Mouse (Mus musculus): ENCODE measurements at regions not wholly inside any gene's neighbourhood (a gene's known extent, or its start where the extent isn't known, plus 50 kb on each side); places are given as distances from the start of the nearest gene placed in this dataset.

DNA sequence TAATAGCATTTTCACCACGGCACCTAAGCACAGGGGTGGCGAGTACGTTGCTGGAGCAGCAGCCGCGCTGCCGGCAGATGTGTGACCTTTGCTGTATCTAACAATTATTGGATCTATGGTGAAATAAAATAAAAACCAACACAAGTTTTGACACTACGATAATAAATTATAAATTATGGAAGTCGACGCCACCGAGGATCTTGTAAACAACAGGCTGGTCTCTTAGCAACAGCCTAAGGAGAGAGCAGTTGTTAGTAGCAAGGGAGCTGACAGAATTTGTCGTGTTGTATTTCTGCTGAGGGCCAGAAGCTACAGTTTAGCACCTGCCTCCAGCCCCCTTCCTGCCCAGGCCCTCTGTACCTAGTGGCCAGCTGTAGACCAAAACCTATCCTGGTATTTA, 535.8 kb upstream of the 3110018I06Rik start:
- Histone ChIP-seq H3K36me3 (ENCODE audit: control insufficient read depth, insufficient read depth, low read length, poor library complexity, severe bottlenecking) (no peaks in the 10 kb centered on the region), H3K27ac (ENCODE audit: insufficient read depth, low read depth, low read length, poor library complexity, severe bottlenecking) (no peak overlapping the region), H3K4me1 (ENCODE audit: control insufficient read depth in 2 of 2, insufficient read depth in 2 of 2, low read length in 2 of 2, poor library complexity in 1 of 2) (no peaks in the 10 kb centered on the region), H3K4me3 (ENCODE audit: insufficient read depth in 1 of 2, low read depth in 1 of 2, low read length in 2 of 2, poor library complexity in 1 of 2, severe bottlenecking in 1 of 2) (no peak overlapping the region), H3K9me3 (ENCODE audit: control insufficient read depth, insufficient read depth, low read depth, low read length) (no peaks in the 10 kb centered on the region), H3K9ac (ENCODE audit: insufficient read depth, low read depth, low read length, poor library complexity, severe bottlenecking) (no peak overlapping the region)
- DNase-seq (ENCODE audit: low read depth, low spot score): no peak
- TF ChIP-seq ZNF384 (IDR thresholded peaks at IDR 0.05; ENCODE audit: low read depth, low read length) (no peak), HCFC1 (IDR thresholded peaks at IDR 0.05; ENCODE audit: borderline replicate concordance, insufficient read depth, low read length) (no peak), MAFK (IDR thresholded peaks at IDR 0.05; ENCODE audit: insufficient read depth, low read depth, low read length) (no peak), CHD2 (IDR thresholded peaks at IDR 0.05; ENCODE audit: low read depth, low read length) (no peak), ZC3H11A (IDR thresholded peaks at IDR 0.05; ENCODE audit: borderline replicate concordance, low read depth, low read length) (no peak)
- in situ Hi-C loops (cut with MboI; ENCODE audit: low sequenced_read_pairs in 2 of 2, unreplicated experiment in 2 of 2): no loop called here

GRCm38 (mm10) chr12:106955778-106956177, 532.7 kb upstream of the 3110018I06Rik start:
- H3K9me3 ChIP-seq (ENCODE audit: control insufficient read depth, insufficient read depth, low read depth, low read length): no peaks in the 10 kb centered on the region
- no peak for DNase-seq (ENCODE audit: low read depth, low spot score)
- TF ChIP-seq ZNF384 (IDR thresholded peaks at IDR 0.05; ENCODE audit: low read depth, low read length) (no peak), HCFC1 (IDR thresholded peaks at IDR 0.05; ENCODE audit: borderline replicate concordance, insufficient read depth, low read length) (no peak), CHD2 (IDR thresholded peaks at IDR 0.05; ENCODE audit: low read depth, low read length) (no peak), MAFK (IDR thresholded peaks at IDR 0.05; ENCODE audit: insufficient read depth, low read depth, low read length) (no peak), ZC3H11A (IDR thresholded peaks at IDR 0.05; ENCODE audit: borderline replicate concordance, low read depth, low read length) (no peak)
- no peak overlapping the region for H3K9ac ChIP-seq (ENCODE audit: insufficient read depth, low read depth, low read length, poor library complexity, severe bottlenecking)
- H3K27ac ChIP-seq (ENCODE audit: insufficient read depth, low read depth, low read length, poor library complexity, severe bottlenecking): no peak overlapping the region
- in situ Hi-C loops (cut with MboI; ENCODE audit: low sequenced_read_pairs in 2 of 2, unreplicated experiment in 2 of 2): no loop called here
- no peaks in the 10 kb centered on the region for H3K36me3 ChIP-seq (ENCODE audit: control insufficient read depth, insufficient read depth, low read length, poor library complexity, severe bottlenecking)
- no peaks in the 10 kb centered on the region for H3K4me1 ChIP-seq (ENCODE audit: control insufficient read depth in 2 of 2, insufficient read depth in 2 of 2, low read length in 2 of 2, poor library complexity in 1 of 2)
- H3K4me3 ChIP-seq (ENCODE audit: insufficient read depth in 1 of 2, low read depth in 1 of 2, low read length in 2 of 2, poor library complexity in 1 of 2, severe bottlenecking in 1 of 2): no peak overlapping the region

GRCm38 (mm10) chr12:106956266-106956665, 532.2 kb upstream of the 3110018I06Rik start:
- Histone ChIP-seq H3K4me1 (ENCODE audit: control insufficient read depth in 2 of 2, insufficient read depth in 2 of 2, low read length in 2 of 2, poor library complexity in 1 of 2) (no peaks in the 10 kb centered on the region), H3K27ac (ENCODE audit: insufficient read depth, low read depth, low read length, poor library complexity, severe bottlenecking) (no peak overlapping the region), H3K9me3 (ENCODE audit: control insufficient read depth, insufficient read depth, low read depth, low read length) (no peaks in the 10 kb centered on the region), H3K36me3 (ENCODE audit: control insufficient read depth, insufficient read depth, low read length, poor library complexity, severe bottlenecking) (no peaks in the 10 kb centered on the region), H3K9ac (ENCODE audit: insufficient read depth, low read depth, low read length, poor library complexity, severe bottlenecking) (no peak overlapping the region), H3K4me3 (ENCODE audit: insufficient read depth in 1 of 2, low read depth in 1 of 2, low read length in 2 of 2, poor library complexity in 1 of 2, severe bottlenecking in 1 of 2) (no peak overlapping the region)
- in situ Hi-C loops (cut with MboI; ENCODE audit: low sequenced_read_pairs in 2 of 2, unreplicated experiment in 2 of 2): no loop called here
- TF ChIP-seq CHD2 (IDR thresholded peaks at IDR 0.05; ENCODE audit: low read depth, low read length) (no peak), HCFC1 (IDR thresholded peaks at IDR 0.05; ENCODE audit: borderline replicate concordance, insufficient read depth, low read length) (no peak), MAFK (IDR thresholded peaks at IDR 0.05; ENCODE audit: insufficient read depth, low read depth, low read length) (no peak), ZC3H11A (IDR thresholded peaks at IDR 0.05; ENCODE audit: borderline replicate concordance, low read depth, low read length) (no peak), ZNF384 (IDR thresholded peaks at IDR 0.05; ENCODE audit: low read depth, low read length) (no peak)
- DNase-seq (ENCODE audit: low read depth, low spot score): no peak

GRCm38 (mm10) chr12:106961991-106962390, 526.4 kb upstream of the 3110018I06Rik start:
- Histone ChIP-seq H3K36me3 (ENCODE audit: control insufficient read depth, insufficient read depth, low read length, poor library complexity, severe bottlenecking) (no peaks in the 10 kb centered on the region), H3K9ac (ENCODE audit: insufficient read depth, low read depth, low read length, poor library complexity, severe bottlenecking) (no peak overlapping the region), H3K4me1 (ENCODE audit: control insufficient read depth in 2 of 2, insufficient read depth in 2 of 2, low read length in 2 of 2, poor library complexity in 1 of 2) (no peaks in the 10 kb centered on the region), H3K4me3 (ENCODE audit: insufficient read depth in 1 of 2, low read depth in 1 of 2, low read length in 2 of 2, poor library complexity in 1 of 2, severe bottlenecking in 1 of 2) (no peak overlapping the region), H3K9me3 (ENCODE audit: control insufficient read depth, insufficient read depth, low read depth, low read length) (no peaks in the 10 kb centered on the region), H3K27ac (ENCODE audit: insufficient read depth, low read depth, low read length, poor library complexity, severe bottlenecking) (no peak overlapping the region)
- no peak for DNase-seq (ENCODE audit: low read depth, low spot score)
- TF ChIP-seq HCFC1 (IDR thresholded peaks at IDR 0.05; ENCODE audit: borderline replicate concordance, insufficient read depth, low read length) (no peak), MAFK (IDR thresholded peaks at IDR 0.05; ENCODE audit: insufficient read depth, low read depth, low read length) (no peak), ZC3H11A (IDR thresholded peaks at IDR 0.05; ENCODE audit: borderline replicate concordance, low read depth, low read length) (no peak), CHD2 (IDR thresholded peaks at IDR 0.05; ENCODE audit: low read depth, low read length) (no peak)
- in situ Hi-C loops (cut with MboI; ENCODE audit: low sequenced_read_pairs in 2 of 2, unreplicated experiment in 2 of 2): loop anchor here in 1 of 2 experiments (10.0 kb wide), 1 partner anchor 1033 kb away; no protein-coding TSS in a partner anchor

GRCm38 (mm10) chr12:106963762-106964161, 524.7 kb upstream of the 3110018I06Rik start:
- no peak overlapping the region for H3K4me3 ChIP-seq (ENCODE audit: insufficient read depth in 1 of 2, low read depth in 1 of 2, low read length in 2 of 2, poor library complexity in 1 of 2, severe bottlenecking in 1 of 2)
- peak; percentile 66 for DNase-seq (ENCODE audit: low read depth, low spot score)

More at GRCm38 (mm10) chr12:106963762-106964161, 524.7 kb upstream of the 3110018I06Rik start:
- TF ChIP-seq CHD2 (IDR thresholded peaks at IDR 0.05; ENCODE audit: low read depth, low read length) (no peak), HCFC1 (IDR thresholded peaks at IDR 0.05; ENCODE audit: borderline replicate concordance, insufficient read depth, low read length) (no peak), MAFK (IDR thresholded peaks at IDR 0.05; ENCODE audit: insufficient read depth, low read depth, low read length) (0 out of 2 replicates have a peak, but pooled peaks have one; percentile 24), ZC3H11A (IDR thresholded peaks at IDR 0.05; ENCODE audit: borderline replicate concordance, low read depth, low read length) (peak; percentile 96), ZNF384 (IDR thresholded peaks at IDR 0.05; ENCODE audit: low read depth, low read length) (no peak)
- Histone ChIP-seq H3K9ac (ENCODE audit: insufficient read depth, low read depth, low read length, poor library complexity, severe bottlenecking) (no peak overlapping the region), H3K9me3 (ENCODE audit: control insufficient read depth, insufficient read depth, low read depth, low read length) (no peaks in the 10 kb centered on the region), H3K27ac (ENCODE audit: insufficient read depth, low read depth, low read length, poor library complexity, severe bottlenecking) (no peak overlapping the region), H3K4me1 (ENCODE audit: control insufficient read depth in 2 of 2, insufficient read depth in 2 of 2, low read length in 2 of 2, poor library complexity in 1 of 2) (no peaks in the 10 kb centered on the region), H3K36me3 (ENCODE audit: control insufficient read depth, insufficient read depth, low read length, poor library complexity, severe bottlenecking) (no peaks in the 10 kb centered on the region)
- in situ Hi-C loops (cut with MboI; ENCODE audit: low sequenced_read_pairs in 2 of 2, unreplicated experiment in 2 of 2): loop anchor here in 1 of 2 experiments (10.0 kb wide), 1 partner anchor 1031 kb away; no protein-coding TSS in a partner anchor

Measured in ES-E14 (cell line).